Mouse (Mus musculus): ENCODE data around the gene Ntn3. TPM values are rescaled to one million over a fixed set of nuclear protein-coding genes. Genes with fewer than 3 reads are reported as not detected.

Gene Ntn3
- 10 to 100 TPM; 10.5 to 11.5 TPM for total RNA-seq (2021)
- long read RNA-seq, experiment 1, full-length matches to known transcripts = 7 of 12 reads
- long read RNA-seq, experiment 1, partial matches to known transcripts = 1 of 12 reads
- long read RNA-seq, experiment 1, other reads (novel, unspliced or antisense) = 4 of 12 reads
- long read RNA-seq, experiment 2, full-length matches to known transcripts = 10 of 12 reads
- long read RNA-seq, experiment 2, partial matches to known transcripts = 1 of 12 reads
- long read RNA-seq, experiment 2, other reads (novel, unspliced or antisense) = 1 of 12 reads

DNA sequence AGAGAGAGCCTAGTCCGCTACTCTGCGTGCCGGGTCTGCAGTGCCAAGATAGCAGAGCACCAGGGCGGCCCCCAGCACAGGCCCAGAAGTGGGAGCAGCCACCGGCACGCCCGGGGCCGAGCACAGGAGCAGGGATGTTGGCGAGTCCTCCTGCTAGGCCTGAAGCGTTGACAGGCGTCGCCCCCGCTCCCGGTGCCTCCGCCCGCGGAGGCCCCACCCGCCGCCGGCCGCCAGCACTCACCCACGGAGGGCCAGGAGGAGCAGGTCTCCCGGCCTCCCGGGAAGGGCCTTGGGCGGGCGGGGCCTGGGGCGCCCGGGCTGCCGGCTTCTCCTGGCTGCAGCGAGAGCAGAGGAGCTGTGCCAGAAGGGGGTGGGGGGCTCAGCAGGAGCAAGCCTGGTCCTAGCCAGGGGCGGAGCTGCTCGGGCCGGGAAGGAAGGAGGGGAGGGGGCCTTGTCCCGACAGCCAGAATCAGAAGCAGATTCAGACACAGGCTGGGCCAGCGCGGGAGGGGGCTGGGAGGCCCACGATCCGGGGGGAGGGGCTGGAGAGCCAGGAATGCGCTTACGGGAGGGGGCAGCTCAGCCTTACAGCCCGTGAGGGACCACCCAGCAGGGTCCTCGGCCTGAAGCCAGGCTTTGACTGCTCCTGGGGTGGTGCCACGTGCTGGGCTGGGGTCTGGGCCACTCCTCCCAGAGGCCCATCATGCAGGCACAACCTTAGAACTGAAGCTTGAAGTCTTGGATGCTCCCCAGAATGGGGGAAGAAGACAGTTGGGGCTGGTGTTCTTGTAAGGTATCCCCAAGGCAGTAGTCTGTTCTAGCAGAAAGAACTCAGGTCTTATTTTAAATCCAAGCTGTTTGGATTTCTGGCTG, at the start of gene Ntn3:
Gene Ntn3, minus strand, starts transcription at position 489 of the 873 bp plus-strand sequence.
- Histone ChIP-seq H3K27ac (peak within 1 kb of the TSS; percentile 98), H3K4me3 (peak within 1 kb of the TSS; percentile 84)
- DNase-seq (ENCODE audit: extremely low spot score in 1 of 2, low spot score in 2 of 2) = peak; percentile 52 to 54
- intact Hi-C loops (cut with DNase I) = no loop called here
- TF ChIP-seq CTCF (IDR thresholded peaks at IDR 0.05) = no peak

DNA sequence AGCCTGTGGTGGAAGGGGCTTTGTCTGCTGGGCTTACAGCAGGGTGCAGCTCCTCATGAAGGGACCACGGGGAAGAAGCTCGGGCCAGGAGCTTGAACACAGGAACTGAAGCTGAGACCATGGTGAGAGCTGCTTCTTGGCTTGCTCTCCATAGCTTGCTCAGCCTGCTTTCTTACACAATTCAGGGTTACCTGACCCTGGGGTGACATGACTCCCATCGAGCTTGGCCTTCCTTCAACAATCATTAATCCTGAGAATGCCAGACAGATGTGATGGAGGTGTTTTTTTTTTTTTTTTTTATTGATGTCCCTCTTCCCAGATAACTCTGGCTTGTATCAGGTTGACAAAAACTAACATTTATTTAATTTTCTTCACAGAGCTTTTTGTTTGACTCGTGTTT, 49.6 kb upstream of the Ntn3 start:
- Histone ChIP-seq H3K4me3 (no peak overlapping the region), H3K27ac (no peak overlapping the region)
- intact Hi-C loops (cut with DNase I) = no loop called here
- TF ChIP-seq CTCF (IDR thresholded peaks at IDR 0.05) = no peak
- no peak for DNase-seq (ENCODE audit: extremely low spot score in 1 of 2, low spot score in 2 of 2)

DNA sequence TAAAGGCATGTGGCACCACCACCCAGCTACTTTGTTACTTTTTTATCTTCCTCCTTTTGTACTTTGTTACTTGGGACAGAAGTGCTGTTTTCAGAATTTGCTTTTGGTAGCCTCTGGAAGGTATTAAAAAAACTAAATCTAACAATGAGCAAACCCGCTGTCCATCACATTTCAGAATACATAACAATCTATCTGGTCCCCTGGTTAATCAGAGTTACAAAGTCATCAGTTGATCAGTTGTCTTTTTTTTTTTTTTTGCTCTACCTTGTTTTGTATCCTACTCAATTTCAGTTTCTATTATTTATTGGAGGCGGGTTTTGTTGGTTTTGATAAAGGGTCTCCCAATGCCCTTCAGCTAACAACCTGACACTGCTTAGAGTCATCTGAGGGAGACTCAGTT, 43.0 kb upstream of the Ntn3 start:
- intact Hi-C loops (cut with DNase I) = loop anchor here (5.0 kb wide), 1 partner anchor 100 kb away; the partner anchor contains the start of genes Abca17 and Abca3
- DNase-seq (ENCODE audit: extremely low spot score in 1 of 2, low spot score in 2 of 2) = no peak
- Histone ChIP-seq H3K4me3 (no peak overlapping the region), H3K27ac (no peak overlapping the region)
- no peak for TF ChIP-seq CTCF (IDR thresholded peaks at IDR 0.05)

DNA sequence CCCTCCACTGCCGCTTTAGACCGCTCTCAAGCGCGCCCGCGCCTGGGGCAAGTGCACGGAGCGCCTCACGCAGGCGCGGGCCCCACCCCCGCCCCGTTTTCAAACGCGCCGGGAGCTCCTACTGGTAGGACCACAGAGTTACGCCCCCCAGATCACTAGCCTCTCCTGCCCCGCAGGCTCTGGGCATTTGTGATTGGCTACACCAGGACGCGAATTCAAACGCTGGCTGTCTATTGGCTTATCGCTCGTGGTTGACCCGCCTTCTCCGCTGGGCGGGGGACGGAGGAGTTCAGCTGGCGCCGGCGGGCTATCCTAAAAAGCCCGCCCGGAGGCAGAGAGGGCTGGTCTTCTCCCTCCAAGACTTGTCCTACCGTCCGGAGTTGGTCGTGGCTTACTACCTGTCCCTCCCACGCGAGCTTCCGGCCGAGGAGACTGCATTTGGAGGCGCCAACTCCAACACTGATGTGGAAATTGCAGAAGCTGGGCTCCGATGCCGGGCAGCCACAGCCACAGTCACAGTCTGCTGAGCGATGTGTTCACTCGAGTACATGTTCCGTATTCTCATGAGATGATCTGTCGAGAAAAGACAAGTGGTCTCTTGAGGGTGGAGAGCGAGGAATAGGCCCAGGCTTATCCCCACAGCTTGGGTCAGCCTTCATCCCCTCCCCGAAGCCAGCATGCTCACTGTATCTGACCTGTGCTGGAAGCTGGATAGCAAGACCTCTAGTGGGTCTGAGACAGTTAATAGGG, 42.2 kb upstream of the Ntn3 start, which contains the start of gene Ccnf:
Gene Ccnf, minus strand, starts transcription at position 165 of the 750 bp plus-strand sequence.
- H3K4me3 ChIP-seq = peak within 1 kb of the TSS; percentile 74
- H3K27ac ChIP-seq = peak within 1 kb of the TSS; percentile 45
- intact Hi-C loops (cut with DNase I) = loop anchor here (5.0 kb wide), 1 partner anchor 101 kb away; the partner anchor contains the start of genes Abca17 and Abca3
- peak; percentile 93 to 95 for DNase-seq (ENCODE audit: extremely low spot score in 1 of 2, low spot score in 2 of 2)
- peak; percentile 61 for TF ChIP-seq CTCF (IDR thresholded peaks at IDR 0.05)

DNA sequence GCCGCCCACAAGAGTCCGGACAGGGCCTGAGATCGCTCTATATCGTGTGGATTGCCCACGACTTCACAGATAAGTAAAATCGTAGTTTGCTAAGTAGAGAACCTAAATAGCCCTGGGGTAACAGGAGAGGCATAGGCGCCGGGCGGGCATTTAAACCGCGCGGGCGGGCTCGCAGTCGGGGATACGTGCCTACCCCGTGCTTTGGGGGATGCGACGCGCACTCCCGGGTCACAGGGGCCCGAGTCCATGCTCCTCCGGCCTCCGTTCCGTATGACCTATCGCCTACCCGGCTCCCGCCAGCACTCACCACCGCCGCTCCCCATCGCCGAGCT, 41.6 kb upstream of the Ntn3 start:
- H3K4me3 ChIP-seq = peak overlapping the region; percentile 74
- DNase-seq (ENCODE audit: extremely low spot score in 1 of 2, low spot score in 2 of 2) = no peak
- H3K27ac ChIP-seq = peak overlapping the region; percentile 45
- TF ChIP-seq CTCF (IDR thresholded peaks at IDR 0.05) = no peak
- intact Hi-C loops (cut with DNase I) = loop anchor here (5.0 kb wide), 1 partner anchor 101 kb away; the partner anchor contains the start of genes Abca17 and Abca3

DNA sequence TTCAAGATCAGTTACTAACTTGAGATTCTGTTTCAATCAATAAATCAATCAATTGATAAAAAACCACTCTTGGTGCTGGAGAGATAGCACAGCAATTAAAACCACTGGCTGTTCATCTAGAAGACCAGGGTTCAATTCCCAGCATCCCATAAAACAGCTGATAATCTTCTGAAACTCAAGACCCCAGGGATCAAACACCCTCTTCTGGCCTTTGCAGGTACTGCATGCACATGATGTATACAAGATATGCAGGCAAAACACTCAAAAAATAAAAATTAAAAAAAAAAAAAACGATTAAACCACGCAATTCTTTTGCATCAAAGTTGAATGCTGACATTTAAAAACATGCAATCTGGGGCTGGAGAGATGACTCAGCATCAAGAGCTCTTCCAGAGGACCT, 39.3 kb upstream of the Ntn3 start:
- no peak overlapping the region for H3K4me3 ChIP-seq
- H3K27ac ChIP-seq = no peak overlapping the region
- intact Hi-C loops (cut with DNase I) = no loop called here
- peak; percentile 27 for TF ChIP-seq CTCF (IDR thresholded peaks at IDR 0.05)
- no peak for DNase-seq (ENCODE audit: extremely low spot score in 1 of 2, low spot score in 2 of 2)

DNA sequence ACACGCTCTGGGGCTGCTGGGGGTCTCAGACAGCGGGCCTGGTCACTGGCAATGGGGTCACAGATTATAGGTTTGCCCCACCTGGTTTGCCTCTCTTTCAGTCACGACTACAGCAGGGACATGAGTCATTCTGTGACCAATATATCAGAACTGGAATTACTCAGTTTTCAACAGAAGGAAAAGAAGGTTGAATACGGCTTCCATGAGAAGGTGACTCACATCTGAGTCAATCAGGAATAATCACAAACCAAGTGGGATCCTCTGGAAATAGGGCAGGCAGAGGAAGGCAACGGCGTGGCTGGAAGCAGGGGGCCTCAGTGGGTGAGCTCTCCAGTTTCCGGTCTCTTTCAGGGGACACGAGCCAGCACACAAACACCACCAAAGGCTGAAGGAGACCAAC, 34.7 kb upstream of the Ntn3 start:
- intact Hi-C loops (cut with DNase I) = no loop called here
- H3K4me3 ChIP-seq = no peak overlapping the region
- no peak for TF ChIP-seq CTCF (IDR thresholded peaks at IDR 0.05)
- no peak for DNase-seq (ENCODE audit: extremely low spot score in 1 of 2, low spot score in 2 of 2)
- peak overlapping the region; percentile 58 for H3K27ac ChIP-seq

DNA sequence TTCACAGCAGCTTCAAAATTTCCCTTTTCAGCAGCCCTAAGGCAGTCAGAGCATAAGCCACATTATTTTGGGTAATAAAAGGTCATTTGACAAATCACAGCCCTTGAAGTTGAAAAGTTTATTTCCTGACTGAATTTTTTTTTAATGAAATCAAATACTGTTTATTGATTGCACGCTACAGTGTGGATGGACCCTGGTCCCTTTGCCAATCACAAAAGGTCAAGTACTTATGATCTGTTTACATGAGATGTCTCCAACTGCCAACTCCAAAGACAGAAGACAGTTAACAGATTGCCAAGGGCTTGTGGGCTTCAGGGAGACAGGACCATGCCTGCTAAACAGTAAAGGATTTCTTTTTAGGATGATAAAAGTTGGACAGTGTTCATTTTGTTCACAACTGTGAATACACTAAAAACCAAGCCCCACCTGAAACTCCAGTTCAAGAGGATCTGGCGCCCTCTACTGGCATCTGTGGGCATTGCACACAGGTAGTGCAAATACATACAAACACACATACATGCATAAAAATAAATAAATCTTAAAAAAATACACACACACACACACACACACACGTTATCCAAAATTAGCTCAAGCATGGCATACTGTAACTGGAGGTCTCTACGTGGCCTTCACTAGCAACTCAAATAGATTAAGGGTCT, 34.1 kb upstream of the Ntn3 start:
- Histone ChIP-seq H3K27ac (peak overlapping the region; percentile 58), H3K4me3 (no peak overlapping the region)
- no peak for DNase-seq (ENCODE audit: extremely low spot score in 1 of 2, low spot score in 2 of 2)
- peak; percentile 60 for TF ChIP-seq CTCF (IDR thresholded peaks at IDR 0.05)
- intact Hi-C loops (cut with DNase I) = no loop called here

DNA sequence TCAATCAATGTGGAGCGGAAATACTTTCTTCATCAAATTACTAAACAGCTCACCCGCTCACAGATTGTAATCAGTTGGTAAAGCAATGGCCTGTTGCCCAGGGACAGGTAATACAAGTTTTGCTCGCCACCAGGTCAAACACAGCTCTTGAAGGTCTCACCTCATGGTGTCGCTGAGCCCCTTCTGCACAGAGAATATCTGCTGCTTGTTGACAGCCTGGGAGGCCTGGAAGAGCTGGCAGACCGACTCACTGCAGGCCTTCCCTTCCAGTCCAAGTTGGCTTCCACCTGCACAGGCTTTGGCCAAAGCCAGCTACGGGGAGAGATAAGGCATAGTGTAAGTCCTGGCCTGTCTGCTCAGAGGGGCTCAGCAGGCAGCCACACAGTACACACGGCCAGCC, 27.6 kb upstream of the Ntn3 start:
- intact Hi-C loops (cut with DNase I) = no loop called here
- no peak for DNase-seq (ENCODE audit: extremely low spot score in 1 of 2, low spot score in 2 of 2)
- H3K4me3 ChIP-seq = no peak overlapping the region
- no peak for TF ChIP-seq CTCF (IDR thresholded peaks at IDR 0.05)
- H3K27ac ChIP-seq = no peak overlapping the region

DNA sequence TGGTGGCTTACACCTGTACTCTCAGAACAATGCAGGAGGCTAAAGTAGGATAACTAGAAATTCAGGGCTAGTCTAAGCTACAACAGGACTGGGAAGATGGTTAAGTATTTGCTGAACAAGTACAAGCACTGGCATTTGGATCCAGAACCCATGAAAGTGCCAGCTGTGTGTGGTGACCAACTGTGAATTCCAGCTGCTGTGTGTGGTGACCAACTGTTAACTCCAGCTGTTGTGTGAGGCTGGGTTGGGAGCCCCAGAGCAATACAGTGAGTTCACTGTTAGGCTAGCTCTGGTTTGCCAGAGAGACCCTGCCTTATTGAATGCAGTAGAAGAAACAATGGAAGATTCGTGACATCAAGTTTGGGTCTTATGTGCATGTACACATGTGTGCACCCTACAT, 27.1 kb upstream of the Ntn3 start:
- H3K4me3 ChIP-seq = no peak overlapping the region
- no peak for DNase-seq (ENCODE audit: extremely low spot score in 1 of 2, low spot score in 2 of 2)
- intact Hi-C loops (cut with DNase I) = no loop called here
- no peak overlapping the region for H3K27ac ChIP-seq
- no peak for TF ChIP-seq CTCF (IDR thresholded peaks at IDR 0.05)

DNA sequence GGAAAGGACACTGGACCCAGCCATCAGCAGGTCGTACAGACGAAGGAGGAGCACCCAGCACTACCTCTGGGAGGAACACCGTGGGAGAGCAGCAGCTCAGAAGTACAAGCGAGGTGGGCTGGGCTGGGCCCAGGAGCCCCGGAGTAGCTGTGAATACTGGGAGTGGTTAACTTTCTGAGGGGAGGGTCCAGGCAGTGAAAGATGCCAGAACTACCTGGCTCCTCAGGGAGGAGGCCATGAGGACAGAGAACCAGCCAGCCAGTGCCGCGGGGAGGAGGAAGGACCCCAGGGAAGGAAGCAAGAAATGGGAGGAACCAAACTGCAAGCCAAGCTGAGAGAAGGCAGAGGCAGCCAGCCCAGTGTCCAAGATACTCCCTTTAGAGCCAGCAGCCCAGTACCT, 18.6 kb upstream of the Ntn3 start:
- intact Hi-C loops (cut with DNase I) = no loop called here
- no peak for TF ChIP-seq CTCF (IDR thresholded peaks at IDR 0.05)
- Histone ChIP-seq H3K27ac (no peak overlapping the region), H3K4me3 (no peak overlapping the region)
- no peak for DNase-seq (ENCODE audit: extremely low spot score in 1 of 2, low spot score in 2 of 2)

Measured in left cerebral cortex, adult 2 months (tissue).